Mouse (Mus musculus) hindbrain, embryonic 15.5 days (tissue): ENCODE measurements at regions not wholly inside any gene's neighbourhood (a gene's known extent, or its start where the extent isn't known, plus 50 kb on each side); places are given as distances from the start of the nearest gene placed in this dataset.
A peak's percentile ranks its signal among the peaks of the same experiment; 100 is the strongest.

Source experiments
- ATAC-seq: fragments of 200-750 bp; cut with Nextera tagmentation; 2 replicates; pipeline ENCODE4 v1.8.0; 2017; ENCODE audit warnings: low read depth, moderate number of reproducible peaks, moderate TSS enrichment; ENCODE audit not compliant: low FRiP score
- H3K27ac ChIP-seq: fragments of 300-500 bp; sonication (generic); replicated peaks from 2 replicates; pipeline ENCODE4 v1.5.1; 2015; ENCODE audit warnings: mild to moderate bottlenecking, inconsistent platforms
- H3K27me3 ChIP-seq: fragments of 300-500 bp; sonication (generic); 2 replicates; pipeline ENCODE4 v1.6.1; 2015; ENCODE audit warnings: control low read depth, inconsistent platforms
- H3K36me3 ChIP-seq: fragments of 300-500 bp; sonication (generic); 2 replicates; pipeline ENCODE4 v1.6.1; 2015; ENCODE audit warnings: control low read depth, inconsistent platforms
- H3K4me1 ChIP-seq: fragments of 300-500 bp; sonication (generic); replicated peaks from 2 replicates; pipeline ENCODE4 v1.6.1; 2015; ENCODE audit warnings: control low read depth, inconsistent platforms
- H3K4me2 ChIP-seq: fragments of 300-500 bp; sonication (generic); 2 replicates; pipeline ENCODE4 v1.6.1; 2015; ENCODE audit warnings: moderate library complexity, mild to moderate bottlenecking, inconsistent platforms
- H3K4me3 ChIP-seq: fragments of 300-500 bp; sonication (generic); 2 replicates; pipeline ENCODE4 v1.5.1; 2015; ENCODE audit warnings: mild to moderate bottlenecking, inconsistent platforms
- H3K9ac ChIP-seq: fragments of 300-500 bp; sonication (generic); 2 replicates; pipeline ENCODE4 v1.6.1; 2015; ENCODE audit warnings: inconsistent platforms
- H3K9me3 ChIP-seq: fragments of 300-500 bp; sonication (generic); 2 replicates; pipeline ENCODE4 v1.6.1; 2016; ENCODE audit warnings: control low read depth, inconsistent platforms
- WGBS: fragments of 180-500 bp; shearing (Covaris S2); methylation state at CpG from one replicate; pipeline ENCODE4 v1.1.7; 2015; 5-methylcytosine and 5-hydroxymethylcytosine counted together

DNA sequence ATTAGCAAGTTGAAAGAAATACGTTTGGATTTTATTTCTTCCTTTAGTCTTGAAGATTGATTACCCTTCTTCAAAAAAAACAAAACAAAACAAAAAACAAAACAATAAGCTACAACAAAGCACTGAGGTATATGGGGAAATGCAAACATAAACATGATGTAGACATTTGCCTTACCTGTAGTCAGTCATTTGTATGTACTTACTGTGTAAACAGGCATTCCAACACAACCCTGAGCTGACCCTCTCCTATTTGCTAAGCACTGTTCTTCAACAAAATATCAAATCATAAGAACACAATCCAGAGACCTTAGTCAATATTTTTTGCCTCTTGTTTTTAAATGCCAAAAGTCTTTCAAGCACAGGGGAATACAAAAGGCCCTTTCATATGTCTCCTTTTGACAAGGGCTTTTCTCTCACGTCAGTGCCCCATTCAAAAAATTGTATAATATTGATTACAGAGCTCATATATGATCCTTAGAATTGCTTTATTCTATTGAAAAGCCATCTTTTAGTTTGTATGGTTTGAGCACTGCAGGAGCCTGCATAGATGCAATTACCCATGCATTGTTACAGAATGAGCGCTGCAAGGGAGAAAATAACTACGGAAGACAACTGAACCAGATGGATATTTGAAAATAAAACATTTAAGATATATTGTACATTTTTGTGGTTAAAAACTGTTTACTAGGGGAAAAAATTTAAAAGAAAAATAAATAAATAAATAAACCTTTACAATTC lies 326.2 kb downstream of the Csnka2ip start:
- Histone ChIP-seq H3K4me1 (peaks cover 7% of the 10 kb centered on the region), H3K27me3 (no peaks in the 10 kb centered on the region), H3K27ac (no peak overlapping the region), H3K9me3 (no peaks in the 10 kb centered on the region), H3K9ac (no peak overlapping the region), H3K36me3 (no peaks in the 10 kb centered on the region), H3K4me2 (no peak overlapping the region), H3K4me3 (no peak overlapping the region)
- WGBS = 22% methylated on average over 4 of the region's 4 CpGs
- peak; percentile 61; the same call in 1 of the 2 replicates for ATAC-seq

DNA sequence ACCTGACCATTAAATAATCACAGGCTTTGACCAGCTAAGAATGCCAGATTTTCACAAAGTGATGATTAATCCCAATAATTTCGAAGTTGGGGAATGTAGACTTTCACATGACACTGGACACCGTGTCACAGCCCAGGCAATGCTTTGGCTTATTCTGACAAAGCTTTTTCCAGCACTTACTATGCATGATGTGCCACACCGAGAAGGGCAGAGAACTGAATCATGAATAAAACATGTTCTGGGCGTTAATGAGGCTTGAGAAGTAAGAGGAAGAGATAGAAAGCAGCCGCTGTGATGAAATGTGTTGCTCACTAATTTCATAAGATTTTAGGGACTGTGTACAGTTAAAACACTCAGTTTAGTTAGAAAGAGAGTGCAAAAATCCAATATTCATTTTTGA lies 326.8 kb downstream of the Csnka2ip start:
- Histone ChIP-seq H3K9ac (no peak overlapping the region), H3K4me2 (no peak overlapping the region), H3K27ac (no peak overlapping the region), H3K9me3 (no peaks in the 10 kb centered on the region), H3K36me3 (no peaks in the 10 kb centered on the region), H3K27me3 (no peaks in the 10 kb centered on the region), H3K4me3 (no peak overlapping the region), H3K4me1 (peaks cover 7% of the 10 kb centered on the region)
- ATAC-seq = peak; percentile 74; the same call in 1 of the 2 replicates
- 11% methylated on average over 5 of the region's 5 CpGs for WGBS

DNA sequence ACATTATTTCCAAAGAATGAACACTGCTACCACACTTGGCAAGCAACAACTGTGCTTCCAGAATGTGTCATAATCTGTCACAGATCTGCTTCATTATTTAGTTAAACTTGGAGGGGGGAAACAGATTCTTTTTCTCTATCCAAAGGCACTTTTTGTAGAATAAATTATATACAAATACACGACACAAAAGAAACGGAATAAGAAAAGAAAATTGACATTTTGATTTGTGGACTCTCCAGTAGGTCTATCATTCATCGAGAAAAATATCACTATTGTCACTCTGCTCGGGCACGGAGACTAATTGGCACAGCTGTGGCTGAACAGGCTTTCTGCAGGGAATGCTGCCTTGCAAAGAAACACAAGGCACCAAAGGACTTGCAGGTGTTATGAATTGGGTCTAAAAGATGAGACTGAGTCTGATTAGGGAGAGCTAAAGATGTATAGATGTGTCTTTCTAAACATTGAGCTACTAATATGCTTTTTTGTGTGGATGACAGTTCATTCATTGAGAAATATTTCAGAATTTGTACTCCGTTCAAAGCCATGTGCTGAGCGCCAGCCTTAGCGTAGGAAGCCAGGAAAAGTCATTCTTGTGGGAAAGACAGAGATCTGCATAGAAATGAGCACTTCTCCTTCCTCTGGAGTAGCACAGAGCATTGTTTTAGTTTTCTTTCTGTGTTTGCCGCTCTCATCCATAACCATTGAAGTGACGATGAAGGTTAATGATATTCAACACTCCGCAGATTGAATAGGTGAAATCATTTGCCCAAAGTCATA lies 337.1 kb downstream of the Csnka2ip start:
- Histone ChIP-seq H3K4me2 (peak overlapping the region; percentile 40), H3K9ac (no peak overlapping the region), H3K27me3 (no peaks in the 10 kb centered on the region), H3K4me1 (peaks cover 6% of the 10 kb centered on the region), H3K9me3 (no peaks in the 10 kb centered on the region), H3K36me3 (no peaks in the 10 kb centered on the region), H3K27ac (peak overlapping the region; percentile 53; the same call in 1 of the 2 replicates), H3K4me3 (no peak overlapping the region)
- peak; percentile 77; the same call in 1 of the 2 replicates for ATAC-seq
- WGBS = 26% methylated on average over 11 of the region's 11 CpGs

DNA sequence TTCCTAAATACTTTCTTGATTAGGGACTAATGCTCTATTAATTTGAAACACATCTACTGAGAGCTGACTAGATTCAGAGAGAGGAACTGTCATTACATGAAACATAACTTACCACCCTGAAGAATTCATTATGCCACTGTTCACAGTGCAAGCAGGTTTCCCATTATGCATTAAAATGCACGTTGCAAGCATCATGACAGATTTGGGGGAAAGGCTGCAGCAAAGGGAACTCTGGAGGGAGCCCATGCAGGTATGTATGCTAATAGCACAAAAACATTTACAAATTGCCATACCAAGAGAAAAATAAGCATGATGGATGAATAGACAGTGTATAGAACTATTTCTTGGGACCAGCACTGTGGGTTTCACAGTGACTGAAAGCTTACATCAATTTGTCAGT lies 351.1 kb downstream of the Csnka2ip start:
- no peak overlapping the region for H3K4me2 ChIP-seq
- no peaks in the 10 kb centered on the region for H3K9me3 ChIP-seq
- H3K4me3 ChIP-seq = no peak overlapping the region
- H3K9ac ChIP-seq = no peak overlapping the region
- no peak for ATAC-seq
- H3K27ac ChIP-seq = no peak overlapping the region
- 33% methylated on average over 1 of the region's 1 CpGs for WGBS
- H3K27me3 ChIP-seq = no peaks in the 10 kb centered on the region
- H3K4me1 ChIP-seq = no peaks in the 10 kb centered on the region
- no peaks in the 10 kb centered on the region for H3K36me3 ChIP-seq

DNA sequence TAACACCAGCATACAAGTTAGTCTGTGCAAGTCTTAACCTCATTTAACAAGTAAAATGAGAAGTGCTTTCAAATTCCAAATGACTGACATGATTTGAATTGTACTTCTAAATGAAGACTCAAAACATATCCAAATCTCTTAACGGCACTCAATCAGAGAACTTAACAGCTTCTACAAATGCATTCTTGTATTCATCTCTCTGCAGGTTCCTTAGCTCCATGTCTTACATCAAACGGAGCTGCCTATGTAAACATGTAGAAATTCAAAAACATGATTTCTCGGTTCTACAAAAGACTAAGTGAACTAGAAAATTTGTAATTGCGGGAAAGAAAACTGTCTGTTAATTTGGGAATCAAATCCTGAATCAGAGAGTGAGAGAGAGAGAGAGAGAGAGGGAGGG lies 353.5 kb downstream of the Csnka2ip start:
- Histone ChIP-seq H3K9me3 (no peaks in the 10 kb centered on the region), H3K4me2 (no peak overlapping the region), H3K36me3 (no peaks in the 10 kb centered on the region), H3K4me1 (no peaks in the 10 kb centered on the region), H3K27ac (no peak overlapping the region), H3K9ac (no peak overlapping the region), H3K4me3 (no peak overlapping the region), H3K27me3 (no peaks in the 10 kb centered on the region)
- no peak for ATAC-seq
- 60% methylated on average over 4 of the region's 4 CpGs for WGBS

DNA sequence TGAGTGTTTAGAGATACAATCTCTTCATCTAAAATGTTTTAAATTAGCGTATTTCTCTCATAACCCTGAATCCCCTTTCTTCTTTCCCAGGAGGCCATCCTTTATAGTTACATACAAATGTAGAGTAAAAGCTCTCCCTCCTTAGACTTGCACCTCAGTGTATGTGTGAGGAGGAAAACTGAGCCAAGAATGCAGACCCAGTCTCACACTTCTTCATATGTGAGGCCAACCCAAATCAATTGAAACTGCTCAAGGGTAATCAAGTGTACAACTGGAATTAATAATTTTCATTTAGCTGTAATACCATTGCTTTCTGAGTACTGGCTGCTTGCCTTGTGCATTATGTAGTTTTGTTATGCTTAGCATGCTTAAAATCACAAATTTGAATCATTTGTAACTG lies 356.3 kb downstream of the Csnka2ip start:
- no peaks in the 10 kb centered on the region for H3K4me1 ChIP-seq
- no peaks in the 10 kb centered on the region for H3K27me3 ChIP-seq
- H3K9ac ChIP-seq = no peak overlapping the region
- WGBS = 85% methylated on average over 1 of the region's 1 CpGs
- no peak overlapping the region for H3K4me2 ChIP-seq
- ATAC-seq = no peak
- no peak overlapping the region for H3K4me3 ChIP-seq
- H3K9me3 ChIP-seq = no peaks in the 10 kb centered on the region
- H3K27ac ChIP-seq = no peak overlapping the region
- no peaks in the 10 kb centered on the region for H3K36me3 ChIP-seq

DNA sequence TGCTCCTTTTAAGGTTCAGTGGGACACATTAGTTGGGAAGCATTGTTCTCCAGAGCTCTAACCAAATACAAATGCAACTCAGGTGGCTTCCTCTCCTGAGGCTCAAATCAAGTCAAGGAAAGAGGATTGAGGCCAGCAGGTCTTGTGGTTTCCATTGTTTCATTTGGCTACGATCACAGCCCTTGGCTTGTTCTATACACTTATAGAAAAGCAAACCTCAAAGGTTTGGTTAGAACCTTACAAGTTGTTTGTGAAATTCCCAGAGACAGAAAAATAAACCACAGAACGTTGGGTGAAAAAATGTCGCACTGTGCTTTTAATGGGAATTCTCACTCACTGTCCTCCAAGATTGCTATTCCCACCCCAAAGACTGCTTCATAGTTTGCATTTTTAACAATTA lies 360.4 kb upstream of the Epha3 start:
- Histone ChIP-seq H3K4me3 (no peak overlapping the region), H3K9ac (no peak overlapping the region), H3K4me1 (no peaks in the 10 kb centered on the region), H3K36me3 (no peaks in the 10 kb centered on the region), H3K9me3 (no peaks in the 10 kb centered on the region), H3K4me2 (no peak overlapping the region), H3K27me3 (no peaks in the 10 kb centered on the region), H3K27ac (no peak overlapping the region)
- ATAC-seq = no peak
- 87% methylated on average over 3 of the region's 3 CpGs for WGBS

DNA sequence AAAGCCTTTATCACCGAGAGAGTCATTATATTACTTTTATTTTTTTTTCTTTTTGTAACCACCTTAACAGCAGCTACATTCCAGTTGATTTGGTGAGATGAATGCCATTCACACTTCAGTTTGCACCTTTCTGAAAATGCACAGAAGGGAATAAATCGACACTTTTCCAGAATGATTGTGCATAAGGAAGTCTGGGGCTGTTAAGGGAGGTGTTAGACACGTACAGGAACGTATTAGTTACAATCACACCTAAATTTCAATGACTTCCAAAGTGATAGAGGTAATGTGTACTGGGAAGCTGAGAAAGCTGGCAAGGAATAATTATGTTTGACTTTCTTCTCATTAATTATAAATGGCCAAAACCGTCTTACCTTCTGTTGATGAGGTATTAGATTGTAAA lies 352.7 kb upstream of the Epha3 start:
- H3K4me2 ChIP-seq = no peak overlapping the region
- H3K27ac ChIP-seq = no peak overlapping the region
- H3K36me3 ChIP-seq = no peaks in the 10 kb centered on the region
- no peak overlapping the region for H3K9ac ChIP-seq
- no peaks in the 10 kb centered on the region for H3K27me3 ChIP-seq
- 86% methylated on average over 5 of the region's 5 CpGs for WGBS
- H3K4me1 ChIP-seq = no peaks in the 10 kb centered on the region
- H3K9me3 ChIP-seq = no peaks in the 10 kb centered on the region
- no peak for ATAC-seq
- H3K4me3 ChIP-seq = no peak overlapping the region

DNA sequence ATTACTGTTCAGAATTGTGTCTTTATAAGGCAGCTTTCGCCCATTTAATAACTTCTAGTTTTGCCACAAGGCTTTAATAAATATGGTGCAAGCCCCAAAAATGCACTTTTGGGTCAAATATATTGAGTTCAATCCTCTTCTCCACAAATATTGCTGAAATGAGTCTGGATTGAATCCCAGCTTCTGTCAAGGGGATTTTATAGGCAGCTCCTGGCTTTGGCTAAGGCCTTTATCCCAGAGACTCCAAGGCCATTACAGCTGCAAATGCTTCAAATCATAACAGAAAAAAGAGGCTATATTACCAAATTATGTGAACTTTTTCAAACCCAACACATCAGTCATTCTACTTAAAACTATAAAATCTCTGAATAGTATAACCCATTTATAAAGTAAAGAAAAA lies 347.9 kb upstream of the Epha3 start:
- Histone ChIP-seq H3K36me3 (no peaks in the 10 kb centered on the region), H3K27me3 (no peaks in the 10 kb centered on the region), H3K4me3 (no peak overlapping the region), H3K27ac (no peak overlapping the region), H3K4me2 (no peak overlapping the region), H3K9ac (no peak overlapping the region), H3K4me1 (no peaks in the 10 kb centered on the region), H3K9me3 (no peaks in the 10 kb centered on the region)
- 95% methylated on average over 1 of the region's 1 CpGs for WGBS
- ATAC-seq = no peak

DNA sequence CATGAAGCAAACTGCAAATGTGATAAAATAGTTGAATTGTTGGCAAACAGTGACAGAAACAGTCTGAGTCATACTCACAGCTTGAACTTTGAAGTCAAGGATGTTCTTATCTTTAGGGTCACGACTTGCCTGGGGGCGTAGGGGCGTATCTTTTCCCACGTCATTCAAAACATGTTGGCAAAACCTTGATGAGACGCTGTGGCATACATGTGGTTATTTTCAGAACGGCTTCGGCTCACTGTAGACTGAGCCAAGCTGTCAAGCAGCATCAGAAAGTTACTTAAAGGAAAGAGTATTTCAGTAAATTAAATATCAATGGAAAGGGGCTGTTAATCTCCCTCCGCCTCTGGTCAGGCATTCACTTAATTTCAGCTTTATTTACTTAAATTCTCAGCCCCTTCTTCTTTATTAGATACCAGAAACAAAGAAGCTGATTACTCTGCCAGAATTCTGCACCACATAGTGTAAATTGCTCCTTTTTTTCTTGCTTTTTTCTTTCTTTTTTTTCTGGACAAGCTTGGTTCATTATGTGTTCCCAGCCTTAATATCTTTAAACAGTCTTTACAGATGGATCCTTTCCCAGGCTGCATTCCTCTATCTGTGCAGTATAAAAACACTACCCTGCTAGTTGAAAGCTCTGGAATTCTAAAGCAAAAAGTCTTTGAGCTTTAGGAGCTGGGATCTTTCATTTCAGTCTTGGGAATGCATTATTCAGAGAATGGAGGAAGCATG lies 302.9 kb upstream of the Epha3 start:
- 54% methylated on average over 8 of the region's 8 CpGs for WGBS
- H3K4me2 ChIP-seq = no peak overlapping the region
- no peaks in the 10 kb centered on the region for H3K36me3 ChIP-seq
- no peak overlapping the region for H3K27ac ChIP-seq
- no peaks in the 10 kb centered on the region for H3K4me1 ChIP-seq
- H3K27me3 ChIP-seq = no peaks in the 10 kb centered on the region
- ATAC-seq = no peak
- no peak overlapping the region for H3K9ac ChIP-seq
- H3K4me3 ChIP-seq = no peak overlapping the region
- H3K9me3 ChIP-seq = no peaks in the 10 kb centered on the region

DNA sequence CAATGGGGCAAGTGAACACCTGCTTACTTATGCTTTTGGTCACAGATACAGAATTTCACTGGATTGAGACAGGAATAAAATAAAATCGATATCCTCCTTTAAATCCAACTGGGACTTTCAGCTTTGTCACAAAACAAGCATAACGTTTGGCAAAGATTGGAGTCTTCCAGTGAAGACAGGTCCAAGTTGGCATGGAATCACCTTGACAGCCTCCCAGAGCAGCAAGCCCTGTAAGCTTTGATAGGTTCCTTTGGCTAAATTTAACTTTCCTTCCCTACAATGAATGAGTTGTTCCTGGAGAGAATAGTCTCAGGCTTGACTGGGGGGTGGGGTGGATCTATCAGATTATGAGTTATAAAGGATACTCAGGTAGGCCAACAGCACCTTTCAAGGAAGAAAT lies 302.1 kb upstream of the Epha3 start:
- WGBS = 81% methylated on average over 2 of the region's 2 CpGs
- no peak for ATAC-seq
- H3K27me3 ChIP-seq = no peaks in the 10 kb centered on the region
- H3K4me3 ChIP-seq = no peak overlapping the region
- no peak overlapping the region for H3K4me2 ChIP-seq
- no peak overlapping the region for H3K27ac ChIP-seq
- H3K36me3 ChIP-seq = no peaks in the 10 kb centered on the region
- no peak overlapping the region for H3K9ac ChIP-seq
- no peaks in the 10 kb centered on the region for H3K9me3 ChIP-seq
- H3K4me1 ChIP-seq = no peaks in the 10 kb centered on the region
